Mouse (Mus musculus): ENCODE measurements around the gene Il1f9.
A peak's percentile ranks its signal among the peaks of the same experiment; 100 is the strongest.
"Not testable (repeated sequence)": the region's sequence is repeated elsewhere in the genome, so short reads cannot be mapped to it uniquely, and the experiment has no call there.

The Il1f9 gene

GRCm38 (mm10) chr2:24186176-24186575 lies at the start of gene Il1f9:
Gene Il1f9, plus strand, starts transcription at chr2:24186476.
- no peak for DNase-seq (ENCODE audit: low read depth, low spot score)

DNA sequence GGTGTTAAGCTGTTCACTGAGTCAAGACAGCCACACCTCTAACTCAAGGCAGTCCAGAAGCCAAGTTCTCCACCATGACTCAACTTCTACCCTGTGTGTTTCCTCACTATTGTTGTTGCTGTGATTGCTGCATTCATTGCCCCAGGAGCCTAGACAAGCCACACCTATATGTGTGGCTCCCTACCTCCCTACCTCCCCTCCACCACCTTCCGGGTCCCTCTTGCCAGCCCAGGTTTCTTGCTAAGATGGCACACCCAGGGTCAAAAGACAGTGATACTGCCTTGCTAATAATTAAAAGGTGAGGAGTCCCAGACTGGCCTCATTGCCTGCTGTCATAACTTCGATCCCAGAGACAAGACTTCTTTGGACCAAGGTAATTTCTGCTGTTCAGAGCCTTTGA lies 33.4 kb upstream of the Il1f9 start, which contains the start of gene Il1f8:
Il1f8 (plus strand) TSS at position 301 of the 400 bp plus-strand sequence.
- DNase-seq (ENCODE audit: low read depth, low spot score), result no peak

DNA sequence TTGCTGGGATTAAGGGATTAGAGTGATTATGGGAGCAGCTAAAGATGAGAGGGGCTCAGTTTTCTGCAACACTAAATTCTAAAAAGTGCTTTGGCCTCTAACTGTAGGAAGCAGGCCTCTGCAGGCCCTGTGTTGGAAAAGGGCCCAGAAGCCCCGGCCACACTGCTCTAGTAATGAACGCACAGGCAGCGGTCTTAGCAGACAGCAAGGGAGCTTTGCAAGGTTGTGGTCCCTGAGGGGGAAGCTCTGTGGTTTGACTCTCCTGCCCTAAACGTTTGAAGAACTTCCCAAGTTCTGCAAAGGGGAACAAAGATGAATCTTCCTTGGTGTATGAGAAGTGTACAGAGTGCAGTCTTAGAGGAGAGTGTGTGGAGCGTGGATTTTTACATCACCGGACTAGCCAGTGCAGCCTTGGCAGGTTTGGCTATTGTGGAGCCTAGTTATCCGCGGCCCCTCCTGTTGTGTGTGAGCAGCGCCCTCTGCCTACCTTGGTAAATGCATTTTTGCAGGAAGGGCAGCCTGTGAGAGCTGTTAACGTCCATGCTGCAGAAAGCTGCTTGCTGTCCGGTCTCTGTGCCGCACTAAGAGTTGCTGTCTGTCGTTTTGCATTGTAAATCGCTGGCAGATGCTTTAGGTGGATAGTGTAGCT lies 4.5 kb upstream of the Il1f9 start:
- peak; percentile 66 for DNase-seq (ENCODE audit: low read depth, low spot score)

GRCm38 (mm10) chr2:24182423-24183147 lies 3.7 kb upstream of the Il1f9 start:
- DNase-seq (ENCODE audit: low read depth, low spot score), result peak; percentile 4

- not testable (repeated sequence) for DNase-seq (ENCODE audit: low read depth, low spot score)
These were observed 2.2 kb upstream of the Il1f9 start for GRCm38 (mm10) chr2:24184092-24184491.

DNA sequence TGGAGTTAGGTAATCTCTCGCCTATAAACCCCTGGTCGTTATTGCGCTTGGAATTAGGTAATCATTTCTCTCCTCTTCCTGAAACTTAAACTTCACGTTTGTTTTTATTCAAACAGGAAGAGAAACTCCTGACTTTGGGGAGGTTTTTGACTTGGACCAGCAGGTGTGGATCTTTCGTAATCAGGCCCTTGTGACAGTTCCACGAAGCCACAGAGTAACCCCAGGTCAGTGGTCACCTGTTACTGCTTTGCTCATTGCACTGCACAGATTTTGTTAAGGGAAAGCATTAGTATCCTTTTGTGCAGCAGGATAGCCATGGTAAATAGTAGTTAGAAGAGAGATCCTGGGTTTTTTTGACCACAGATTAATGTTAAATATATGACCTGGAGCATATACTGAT lies 1.3 kb downstream of the Il1f9 start:
- DNase-seq (ENCODE audit: low read depth, low spot score), result no peak

DNA sequence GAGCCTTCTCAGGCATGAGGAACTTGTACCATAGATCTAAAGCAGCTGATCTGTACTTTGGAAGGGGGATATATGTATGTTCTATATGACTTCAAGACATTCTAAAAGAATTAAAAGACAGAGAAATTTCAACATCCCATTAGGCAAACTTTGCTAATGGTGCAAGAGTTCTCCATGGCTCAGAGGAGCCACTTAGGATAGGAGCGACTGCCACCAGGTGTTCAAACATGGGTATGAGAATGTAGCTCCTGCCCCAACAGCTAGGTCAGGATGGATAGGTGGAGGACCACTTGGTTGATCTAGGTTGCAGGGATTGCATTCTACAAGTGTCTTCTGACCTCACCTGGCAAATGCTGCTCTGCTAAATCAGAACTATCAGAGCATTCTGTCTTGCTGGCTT lies 1.9 kb downstream of the Il1f9 start:
- peak; percentile 7 for DNase-seq (ENCODE audit: low read depth, low spot score)

GRCm38 (mm10) chr2:24215118-24215517 lies 28.8 kb downstream of the Il1f9 start, which contains the start of gene Il1f6:
Gene Il1f6, plus strand, starts transcription at chr2:24215418.
- DNase-seq (ENCODE audit: low read depth, low spot score), result no peak

GRCm38 (mm10) chr2:24227191-24227590 lies 40.9 kb downstream of the Il1f9 start:
- no peak for DNase-seq (ENCODE audit: low read depth, low spot score)
